Mouse (Mus musculus): ENCODE results near the gene Slc16a9.

DNA sequence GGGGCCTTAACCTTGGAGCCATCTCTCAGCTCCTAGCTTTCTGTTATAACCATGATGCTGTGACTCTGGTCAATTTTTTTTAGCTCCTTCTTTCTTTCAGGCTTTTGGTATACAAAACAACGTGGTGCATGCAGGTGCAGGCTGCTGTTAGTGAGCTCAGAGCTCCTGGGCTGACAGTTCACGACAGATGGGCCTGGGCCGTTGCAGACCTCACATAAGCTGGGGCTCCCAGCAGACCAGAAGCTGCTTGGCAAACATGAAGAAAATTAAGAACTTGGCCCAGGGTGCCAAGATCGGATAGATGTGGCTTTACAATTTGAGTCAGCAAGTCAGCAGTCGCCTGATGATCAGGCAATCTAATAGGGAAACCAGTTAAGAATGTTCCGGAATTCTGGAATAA, 82.4 kb downstream of the Slc16a9 start:
- no peak for TF ChIP-seq CTCF (IDR thresholded peaks at IDR 0.05; ENCODE audit: borderline replicate concordance, insufficient read depth, low read depth, low read length)
- TF ChIP-seq POLR2A (IDR thresholded peaks at IDR 0.05; ENCODE audit: borderline replicate concordance, insufficient read depth, low read length), result no peak
